Mouse (Mus musculus) NIH3T3 (cell line): ENCODE measurements around the gene L1cam.

Experiments used
- DNase-seq: peaks from one replicate; pipeline ENCODE4 v3.0.0-alpha.2; 2012; ENCODE audit warnings: low read depth

Gene L1cam

GRCm38 (mm10) chrX:73895719-73896118 lies at the start of gene L1cam:
TSS of gene L1cam (minus strand) at chrX:73896105.
- DNase-seq, result peak; percentile 67

GRCm38 (mm10) chrX:73942294-73942693 lies 46.4 kb upstream of the L1cam start:
- no peak for DNase-seq

- no peak for DNase-seq
Observed at GRCm38 (mm10) chrX:73941860-73942259, 46.0 kb upstream of the L1cam start.

- peak; percentile 41 for DNase-seq
Observed at GRCm38 (mm10) chrX:73931871-73932270, 36.0 kb upstream of the L1cam start.

- peak; percentile 76 for DNase-seq
Observed at GRCm38 (mm10) chrX:73930402-73931062, 34.6 kb upstream of the L1cam start, which contains the start of gene Renbp. TSS of gene Renbp (minus strand) at chrX:73930850.

GRCm38 (mm10) chrX:73922550-73922882 lies 26.6 kb upstream of the L1cam start:
- no peak for DNase-seq

- DNase-seq, result peak; percentile 89
Observed at GRCm38 (mm10) chrX:73921823-73922549, 26.1 kb upstream of the L1cam start, which contains the start of the genes Arhgap4 and Naa10. TSS of gene Arhgap4 (minus strand) at chrX:73921870. TSS of gene Naa10 (minus strand) at chrX:73921944.

GRCm38 (mm10) chrX:73921285-73921822 lies 25.4 kb upstream of the L1cam start:
- DNase-seq, result no peak

- no peak for DNase-seq
Observed at GRCm38 (mm10) chrX:73918631-73919030, 22.7 kb upstream of the L1cam start.

- no peak for DNase-seq
Observed at GRCm38 (mm10) chrX:73916945-73917344, 21.0 kb upstream of the L1cam start.

GRCm38 (mm10) chrX:73914827-73915703 lies 19.2 kb upstream of the L1cam start:
- DNase-seq, result peak; percentile 95

- DNase-seq, result no peak
Observed at GRCm38 (mm10) chrX:73911588-73911987, 15.7 kb upstream of the L1cam start.

- no peak for DNase-seq
Observed at GRCm38 (mm10) chrX:73911156-73911555, 15.3 kb upstream of the L1cam start.

GRCm38 (mm10) chrX:73910451-73910850 lies 14.5 kb upstream of the L1cam start:
- DNase-seq, result no peak

- DNase-seq, result no peak
Observed at GRCm38 (mm10) chrX:73910049-73910448, 14.1 kb upstream of the L1cam start.

- no peak for DNase-seq
Observed at GRCm38 (mm10) chrX:73897959-73898358, 2.1 kb upstream of the L1cam start.

- no peak for DNase-seq
Observed at GRCm38 (mm10) chrX:73892833-73893232, 3.1 kb downstream of the L1cam start.

- no peak for DNase-seq
Observed at GRCm38 (mm10) chrX:73891551-73892152, 4.3 kb downstream of the L1cam start, which contains the start of gene Avpr2. TSS of gene Avpr2 (plus strand) at chrX:73892102.

- peak; percentile 35 for DNase-seq
Observed at GRCm38 (mm10) chrX:73881463-73881862, 14.4 kb downstream of the L1cam start.

- DNase-seq, result no peak
Observed at GRCm38 (mm10) chrX:73881036-73881427, 14.9 kb downstream of the L1cam start.

- DNase-seq, result no peak
Observed at GRCm38 (mm10) chrX:73880194-73881035, 15.5 kb downstream of the L1cam start.
